Mouse (Mus musculus): Measurements from ENCODE around the gene Plekhg6. TPM values are rescaled to one million over a fixed set of nuclear protein-coding genes. Genes with fewer than 3 reads are reported as not detected.

Gene Plekhg6
- polyA plus RNA-seq, 1 experiment from 2014 or later: 0.09 TPM

DNA sequence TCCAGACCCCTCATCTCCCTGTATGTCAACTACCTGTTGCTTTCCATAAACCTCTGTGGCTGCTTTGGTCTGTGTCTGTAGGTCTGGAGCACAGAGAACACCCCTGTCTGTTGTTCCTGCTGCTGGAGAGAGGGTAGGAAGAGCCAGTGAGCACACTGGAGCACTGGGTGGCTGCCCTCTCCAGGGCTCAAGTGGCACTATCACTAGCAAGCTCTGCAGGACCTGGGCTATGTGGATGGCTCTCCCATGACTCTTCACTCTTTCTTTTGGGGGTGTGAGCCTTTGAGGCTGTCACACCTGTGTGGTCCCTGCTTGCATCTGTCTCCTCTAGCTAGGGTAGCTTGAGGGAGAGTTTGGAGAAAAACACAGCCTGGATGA lies 60.7 kb downstream of the Plekhg6 start:
- no peak overlapping the region for H3K4me2 ChIP-seq (ENCODE audit: low read depth)
- H3K27ac ChIP-seq (ENCODE audit: low read depth, low read length): no peak overlapping the region
- H3K27me3 ChIP-seq (ENCODE audit: control insufficient read depth, insufficient read depth, low read length): peaks cover 33% of the 10 kb centered on the region
- no peak overlapping the region for H3K9ac ChIP-seq (ENCODE audit: low read length)
- ATAC-seq (ENCODE audit: insufficient read depth, low FRiP score, low TSS enrichment) (no peak), DNase-seq (ENCODE audit: low spot score) (no peak)
- H3K4me1 ChIP-seq (ENCODE audit: control insufficient read depth, insufficient read depth, low read length): no peaks in the 10 kb centered on the region
- no peaks in the 10 kb centered on the region for H3K36me3 ChIP-seq (ENCODE audit: control insufficient read depth, insufficient read depth, low read length)
- no peak overlapping the region for H3K4me3 ChIP-seq (ENCODE audit: low read depth, low read length)
- no peaks in the 10 kb centered on the region for H3K9me3 ChIP-seq (ENCODE audit: control insufficient read depth, low read length)

DNA sequence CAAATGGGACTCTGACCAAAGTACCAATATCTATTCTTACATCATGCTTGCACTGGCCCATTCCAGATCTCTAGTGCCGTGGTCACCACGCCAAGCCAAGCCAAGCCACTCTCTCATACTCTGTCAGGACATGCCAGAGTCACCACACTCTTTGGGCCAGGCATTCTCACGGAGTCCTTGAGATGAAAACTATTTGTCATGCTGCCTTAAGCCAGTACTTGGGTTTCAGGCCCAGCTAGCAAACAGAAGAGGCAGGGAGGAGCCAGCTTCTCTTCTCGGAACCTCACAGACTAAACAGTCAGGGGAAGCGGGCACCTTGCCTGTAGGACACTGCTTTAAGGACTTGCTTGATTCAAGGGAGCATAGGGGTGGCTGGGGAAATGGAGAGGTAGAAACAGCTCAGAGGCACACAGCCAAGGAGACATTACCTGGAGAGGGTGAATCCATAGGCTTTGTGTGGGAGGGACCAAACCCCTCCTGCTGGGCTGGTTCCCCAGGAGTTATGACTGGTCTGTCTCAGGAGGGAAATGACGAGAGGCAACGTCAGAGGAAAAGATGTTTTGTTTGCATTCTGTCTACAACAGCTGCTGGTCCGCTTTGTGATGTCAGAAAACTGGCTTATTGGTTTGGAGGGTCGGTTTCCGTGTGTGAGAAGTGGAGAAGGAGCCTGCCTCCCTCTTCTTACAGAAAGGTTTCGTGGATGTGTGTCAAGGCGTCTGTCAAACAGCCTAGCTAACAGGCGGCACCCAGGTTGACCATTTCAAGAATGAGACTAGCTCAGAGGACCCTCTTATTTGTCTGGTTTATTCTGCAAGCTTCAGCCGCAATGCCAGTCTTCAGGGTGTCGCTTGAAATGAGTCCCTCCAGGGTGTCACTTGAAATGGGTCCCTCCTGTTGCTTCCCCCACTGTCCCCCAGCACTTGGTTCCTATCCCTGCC lies 61.3 kb downstream of the Plekhg6 start:
- WGBS: 75% methylated on average over 15 of the region's 15 CpGs
- H3K4me1 ChIP-seq (ENCODE audit: control insufficient read depth, insufficient read depth, low read length): no peaks in the 10 kb centered on the region
- H3K9me3 ChIP-seq (ENCODE audit: control insufficient read depth, low read length): no peaks in the 10 kb centered on the region
- H3K9ac ChIP-seq (ENCODE audit: low read length): no peak overlapping the region
- no peaks in the 10 kb centered on the region for H3K36me3 ChIP-seq (ENCODE audit: control insufficient read depth, insufficient read depth, low read length)
- peaks cover 33% of the 10 kb centered on the region for H3K27me3 ChIP-seq (ENCODE audit: control insufficient read depth, insufficient read depth, low read length)
- ATAC-seq (ENCODE audit: insufficient read depth, low FRiP score, low TSS enrichment) (no peak), DNase-seq (ENCODE audit: low spot score) (no peak)
- H3K4me3 ChIP-seq (ENCODE audit: low read depth, low read length): no peak overlapping the region
- H3K4me2 ChIP-seq (ENCODE audit: low read depth): no peak overlapping the region
- no peak overlapping the region for H3K27ac ChIP-seq (ENCODE audit: low read depth, low read length)

DNA sequence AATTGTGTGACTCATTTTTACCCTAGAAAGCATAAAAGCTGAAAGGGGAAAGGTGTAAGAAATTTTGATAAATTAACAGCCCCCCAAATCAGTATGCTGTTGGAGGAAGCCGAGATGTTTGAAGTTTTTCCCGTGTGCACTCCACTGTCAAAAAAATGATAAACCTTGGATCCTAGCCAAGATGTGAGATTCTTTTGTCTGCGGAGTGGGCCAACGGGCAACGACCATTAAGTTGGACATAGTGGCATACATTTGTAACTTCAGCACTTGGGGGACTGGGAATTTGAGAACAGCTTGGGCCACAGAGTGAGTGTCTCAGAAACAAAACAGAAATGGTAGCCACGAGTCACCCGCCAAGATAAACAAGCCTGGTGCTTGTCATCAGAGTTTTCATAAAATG lies 63.5 kb downstream of the Plekhg6 start:
- 81% methylated on average over 7 of the region's 7 CpGs for WGBS
- peaks cover 5% of the 10 kb centered on the region; the same call in 1 of the 2 replicates for H3K4me1 ChIP-seq (ENCODE audit: control insufficient read depth, insufficient read depth, low read length)
- peaks cover 23% of the 10 kb centered on the region for H3K27me3 ChIP-seq (ENCODE audit: control insufficient read depth, insufficient read depth, low read length)
- ATAC-seq (ENCODE audit: insufficient read depth, low FRiP score, low TSS enrichment): no peak
- no peak for DNase-seq (ENCODE audit: low spot score)
- H3K9ac ChIP-seq (ENCODE audit: low read length): no peak overlapping the region
- no peak overlapping the region for H3K4me3 ChIP-seq (ENCODE audit: low read depth, low read length)
- no peak overlapping the region for H3K4me2 ChIP-seq (ENCODE audit: low read depth)
- H3K36me3 ChIP-seq (ENCODE audit: control insufficient read depth, insufficient read depth, low read length): no peaks in the 10 kb centered on the region
- no peak overlapping the region for H3K27ac ChIP-seq (ENCODE audit: low read depth, low read length)
- H3K9me3 ChIP-seq (ENCODE audit: control insufficient read depth, low read length): no peaks in the 10 kb centered on the region

DNA sequence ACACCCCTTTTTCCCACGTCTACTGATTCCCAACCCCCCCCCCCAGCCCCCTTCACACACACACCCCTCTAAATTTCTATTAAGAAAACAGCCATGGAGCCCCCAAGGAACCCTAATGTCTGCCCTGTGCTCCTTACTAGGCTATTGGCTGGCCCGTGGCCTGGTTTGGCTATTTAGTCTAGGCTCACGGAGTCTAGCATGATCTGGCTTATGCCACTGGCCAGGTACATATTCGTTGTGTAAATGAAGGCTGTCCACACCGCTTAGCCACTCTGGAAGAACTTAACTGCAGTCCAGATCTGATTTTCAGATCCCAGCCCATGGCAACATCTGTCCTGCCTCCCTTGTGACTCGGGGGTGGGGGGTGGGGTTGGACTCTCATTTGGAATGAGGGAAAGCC lies 65.8 kb downstream of the Plekhg6 start:
- no peak overlapping the region for H3K27ac ChIP-seq (ENCODE audit: low read depth, low read length)
- no peaks in the 10 kb centered on the region for H3K9me3 ChIP-seq (ENCODE audit: control insufficient read depth, low read length)
- peaks cover under 1% of the 10 kb centered on the region for H3K27me3 ChIP-seq (ENCODE audit: control insufficient read depth, insufficient read depth, low read length)
- no peaks in the 10 kb centered on the region for H3K36me3 ChIP-seq (ENCODE audit: control insufficient read depth, insufficient read depth, low read length)
- ATAC-seq (ENCODE audit: insufficient read depth, low FRiP score, low TSS enrichment): no peak
- no peak overlapping the region for H3K4me2 ChIP-seq (ENCODE audit: low read depth)
- H3K9ac ChIP-seq (ENCODE audit: low read length): no peak overlapping the region
- no peak overlapping the region for H3K4me3 ChIP-seq (ENCODE audit: low read depth, low read length)
- H3K4me1 ChIP-seq (ENCODE audit: control insufficient read depth, insufficient read depth, low read length): peaks cover 5% of the 10 kb centered on the region; the same call in 1 of the 2 replicates
- 80% methylated on average over 6 of the region's 6 CpGs for WGBS
- DNase-seq (ENCODE audit: low spot score): no peak

DNA sequence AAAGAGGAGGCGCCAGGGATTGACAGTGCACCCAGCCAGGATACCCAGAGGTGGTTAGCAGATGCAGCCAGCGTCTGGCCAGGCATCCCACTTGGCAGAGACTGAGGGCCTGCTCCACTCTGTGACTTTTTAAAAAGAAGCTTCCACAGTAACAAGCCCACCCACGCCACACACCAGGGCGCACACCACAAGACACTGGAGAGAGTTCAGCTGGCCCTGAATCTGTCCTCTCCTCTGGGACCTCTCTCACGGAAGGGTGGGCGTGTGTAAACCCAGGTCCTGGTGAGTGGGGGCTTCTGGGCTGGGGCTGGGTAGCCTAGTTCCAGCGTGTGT lies 66.4 kb downstream of the Plekhg6 start:
- Histone ChIP-seq H3K4me3 (ENCODE audit: low read depth, low read length) (no peak overlapping the region; the same call in 1 of the 2 replicates), H3K4me2 (ENCODE audit: low read depth) (peak overlapping the region; percentile 69), H3K9ac (ENCODE audit: low read length) (peak overlapping the region; percentile 82), H3K27me3 (ENCODE audit: control insufficient read depth, insufficient read depth, low read length) (no peaks in the 10 kb centered on the region), H3K27ac (ENCODE audit: low read depth, low read length) (no peak overlapping the region), H3K9me3 (ENCODE audit: control insufficient read depth, low read length) (no peaks in the 10 kb centered on the region), H3K4me1 (ENCODE audit: control insufficient read depth, insufficient read depth, low read length) (peaks cover 5% of the 10 kb centered on the region; the same call in 1 of the 2 replicates), H3K36me3 (ENCODE audit: control insufficient read depth, insufficient read depth, low read length) (no peaks in the 10 kb centered on the region)
- ATAC-seq (ENCODE audit: insufficient read depth, low FRiP score, low TSS enrichment): no peak; the same call in none of the 2 replicates
- 62% methylated on average over 7 of the region's 7 CpGs for WGBS
- no peak for DNase-seq (ENCODE audit: low spot score)

DNA sequence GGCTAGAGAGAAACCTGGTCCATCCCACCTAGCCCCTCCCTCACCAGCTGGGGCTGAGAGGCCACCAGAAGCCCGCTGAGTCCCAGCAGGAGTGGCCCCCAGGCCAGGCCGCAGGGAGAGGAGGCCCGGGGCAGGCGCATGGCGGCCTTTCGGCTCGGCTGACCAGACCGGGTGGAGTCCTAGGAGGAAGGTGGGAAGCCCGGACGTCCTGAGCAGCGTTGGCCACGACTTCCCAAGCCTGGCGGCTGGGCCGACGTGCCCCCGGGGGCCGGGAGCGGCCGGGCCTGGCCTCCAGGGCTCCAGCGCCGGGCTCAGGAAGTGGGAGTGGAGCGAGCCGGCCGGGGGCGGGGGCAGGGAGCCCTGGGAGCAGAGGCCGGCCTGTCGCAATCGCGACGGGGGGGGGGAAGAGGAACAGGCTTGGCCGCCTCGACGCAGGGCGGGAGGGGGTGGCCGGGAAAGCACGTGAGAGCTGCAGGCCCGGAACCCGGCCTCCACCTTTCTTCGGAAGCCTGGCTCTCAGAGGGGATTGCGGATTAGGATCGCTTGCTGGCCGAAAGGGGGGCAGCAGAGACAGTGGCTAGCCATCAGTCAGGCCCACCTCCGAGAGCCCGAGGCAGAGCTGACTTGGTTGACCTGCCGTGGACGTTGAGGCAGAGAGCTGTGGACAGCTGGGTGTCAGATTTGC lies 66.9 kb downstream of the Plekhg6 start, which contains the start of gene Ltbr:
Ltbr (minus strand) TSS at position 340 of the 685 bp plus-strand sequence.
- Histone ChIP-seq H3K36me3 (ENCODE audit: control insufficient read depth, insufficient read depth, low read length) (no peaks in the 10 kb centered on the region), H3K4me2 (ENCODE audit: low read depth) (peak within 1 kb of the TSS; percentile 69), H3K27ac (ENCODE audit: low read depth, low read length) (peak within 1 kb of the TSS; percentile 14; the same call in 1 of the 2 replicates), H3K27me3 (ENCODE audit: control insufficient read depth, insufficient read depth, low read length) (no peaks in the 10 kb centered on the region), H3K9ac (ENCODE audit: low read length) (peak within 1 kb of the TSS; percentile 82), H3K9me3 (ENCODE audit: control insufficient read depth, low read length) (no peaks in the 10 kb centered on the region), H3K4me3 (ENCODE audit: low read depth, low read length) (peak within 1 kb of the TSS; percentile 38), H3K4me1 (ENCODE audit: control insufficient read depth, insufficient read depth, low read length) (peaks cover 5% of the 10 kb centered on the region; the same call in 1 of the 2 replicates)
- 3% methylated on average over 43 of the region's 46 CpGs for WGBS
- DNase-seq (ENCODE audit: low spot score): peak; percentile 72
- ATAC-seq (ENCODE audit: insufficient read depth, low FRiP score, low TSS enrichment): peak; percentile 52

Other genes starting within 250 kb of the Plekhg6 start
- 62.7 and 63.4 TPM in 2 replicates for gene Nop2, start 248.9 kb downstream of the Plekhg6 start, polyA plus RNA-seq (2014; fragmentation: Nextera tagmentation; extraction: Ambion mirVana)
- gene Iffo1, start 235.6 kb downstream of the Plekhg6 start, polyA plus RNA-seq (2014; fragmentation: Nextera tagmentation; extraction: Ambion mirVana): 13.8 and 16.5 TPM in 2 replicates
- 2,338 and 2,354 TPM in 2 replicates for gene Gapdh, start 214.3 kb downstream of the Plekhg6 start, polyA plus RNA-seq (2014; fragmentation: Nextera tagmentation; extraction: Ambion mirVana)
- gene Ncapd2, start 189.1 kb downstream of the Plekhg6 start, polyA plus RNA-seq (2014; fragmentation: Nextera tagmentation; extraction: Ambion mirVana): 137 and 139 TPM in 2 replicates
- 178 and 192 TPM in 2 replicates for gene Mrpl51, start 189.0 kb downstream of the Plekhg6 start, polyA plus RNA-seq (2014; fragmentation: Nextera tagmentation; extraction: Ambion mirVana)
- gene Vamp1, start 165.2 kb downstream of the Plekhg6 start, polyA plus RNA-seq (2014; fragmentation: Nextera tagmentation; extraction: Ambion mirVana): 2.2 and 2.5 TPM in 2 replicates
- gene Tapbpl, start 148.9 kb downstream of the Plekhg6 start, polyA plus RNA-seq (2014; fragmentation: Nextera tagmentation; extraction: Ambion mirVana): 1.2 and 1.7 TPM in 2 replicates
- 0.77 and 1.3 TPM in 2 replicates for gene Cd27, start 143.8 kb downstream of the Plekhg6 start, polyA plus RNA-seq (2014; fragmentation: Nextera tagmentation; extraction: Ambion mirVana)
- gene Tuba3a, start 94.8 kb downstream of the Plekhg6 start, polyA plus RNA-seq (2014; fragmentation: Nextera tagmentation; extraction: Ambion mirVana): 0.15 TPM in 1 of 2 replicates, not detected in the other
- gene Ltbr, start 66.9 kb downstream of the Plekhg6 start, polyA plus RNA-seq (2014; fragmentation: Nextera tagmentation; extraction: Ambion mirVana): 18.8 and 19.2 TPM in 2 replicates
- gene Scnn1a, start 60.1 kb downstream of the Plekhg6 start, polyA plus RNA-seq (2014; fragmentation: Nextera tagmentation; extraction: Ambion mirVana): 0.55 and 0.80 TPM in 2 replicates
- gene Tnfrsf1a, start 31.4 kb downstream of the Plekhg6 start, polyA plus RNA-seq (2014; fragmentation: Nextera tagmentation; extraction: Ambion mirVana): 27.4 TPM in 2 replicates
- 43.7 and 48.1 TPM in 2 replicates for gene Cd9, start 114.0 kb upstream of the Plekhg6 start, polyA plus RNA-seq (2014; fragmentation: Nextera tagmentation; extraction: Ambion mirVana)
- gene Vwf, start 166.0 kb upstream of the Plekhg6 start, polyA plus RNA-seq (2014; fragmentation: Nextera tagmentation; extraction: Ambion mirVana): 11.1 and 15.4 TPM in 2 replicates

Data from neural tube, embryonic 11.5 days (tissue).